Mouse (Mus musculus) cerebellum, adult 2 months (tissue): Measurements from ENCODE around the gene Dlgap5.

Experiments used
- CTCF ChIP-seq: fragments of 200-500 bp; IDR thresholded peaks from 2 replicates; pipeline ENCODE4 v1.5.1; 2011; ENCODE audit warnings: low read depth, mild to moderate bottlenecking, control low read depth, low read length, moderate library complexity, borderline replicate concordance; ENCODE audit not compliant: insufficient read depth
- POLR2A ChIP-seq: fragments of 200-500 bp; IDR thresholded peaks from 2 replicates; pipeline ENCODE4 v1.6.1; 2011; ENCODE audit warnings: low read length, control low read depth, borderline replicate concordance; ENCODE audit not compliant: insufficient read depth

DNA sequence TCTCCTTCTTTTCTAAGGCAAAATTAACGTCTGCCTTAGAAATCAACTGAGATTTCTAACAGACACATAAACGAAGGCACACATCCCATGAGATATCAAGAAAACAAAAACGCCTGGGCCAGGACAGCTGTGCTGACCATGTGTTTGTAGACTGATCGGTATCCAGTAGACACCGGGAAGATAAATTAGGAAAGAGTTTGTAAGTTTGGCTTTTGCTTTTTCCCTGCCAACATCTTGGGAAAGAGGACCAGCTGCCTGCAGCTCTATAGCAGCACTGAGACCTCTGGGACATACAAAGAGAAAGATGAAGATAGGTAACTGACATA is 422 bp upstream of the Dlgap5 start:
- TF ChIP-seq CTCF = no peak
- TF ChIP-seq POLR2A = no peak
